Mouse (Mus musculus) c-Kit-negative CD71-positive TER-119-positive erythroid progenitor cells, embryonic 14.5 days (primary cell): ENCODE measurements around the gene Mybl2.

Source experiments
- DNase-seq: peaks from one replicate; pipeline ENCODE4 v3.0.0-alpha.2; 2013; ENCODE audit warnings: low read depth, low spot score

Mybl2 gene

GRCm38 (mm10) chr2:163110706-163111105, 56.2 kb downstream of the Mybl2 start:
- no peak for DNase-seq

- DNase-seq = no peak
These were observed 57.1 kb downstream of the Mybl2 start for GRCm38 (mm10) chr2:163111413-163112201.

DNA sequence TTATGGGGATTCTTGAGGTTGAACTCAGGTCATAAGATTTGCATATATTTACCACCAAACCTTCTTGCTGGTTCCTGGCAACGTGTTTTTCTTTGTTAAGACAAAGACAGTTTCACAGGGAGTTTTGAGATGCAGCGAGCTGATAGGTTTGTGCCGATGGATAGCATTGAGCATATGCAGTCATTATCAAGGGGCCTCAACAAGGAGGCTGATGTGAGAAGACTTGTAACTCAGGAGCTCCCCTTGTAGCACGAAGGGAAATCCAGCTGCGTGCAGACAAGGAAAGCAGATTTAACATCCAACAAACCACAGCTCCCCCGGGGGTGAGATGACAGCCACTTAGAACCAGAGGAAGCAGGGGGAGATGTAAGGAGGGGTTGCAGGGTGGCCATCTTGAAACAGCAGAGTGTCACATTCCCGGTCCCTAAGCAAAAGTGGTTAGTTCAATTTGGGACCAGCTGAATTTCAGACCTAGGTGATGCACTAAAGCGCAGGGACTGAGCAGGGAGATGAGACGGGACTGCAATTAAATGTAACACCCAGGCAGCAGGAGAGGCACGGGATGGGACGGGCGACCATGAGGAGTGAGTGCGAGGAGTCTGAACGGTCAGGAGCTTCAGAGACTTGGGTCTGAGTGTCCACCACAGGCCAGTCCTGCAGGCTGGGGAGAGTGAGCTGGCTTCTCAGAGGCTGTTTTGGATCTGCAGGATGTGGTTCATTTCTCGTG, 66.3 kb downstream of the Mybl2 start:
- no peak for DNase-seq

- no peak for DNase-seq
These were observed 66.8 kb downstream of the Mybl2 start for GRCm38 (mm10) chr2:163121353-163121660.

GRCm38 (mm10) chr2:163122319-163122718, 67.8 kb downstream of the Mybl2 start:
- DNase-seq = no peak

DNA sequence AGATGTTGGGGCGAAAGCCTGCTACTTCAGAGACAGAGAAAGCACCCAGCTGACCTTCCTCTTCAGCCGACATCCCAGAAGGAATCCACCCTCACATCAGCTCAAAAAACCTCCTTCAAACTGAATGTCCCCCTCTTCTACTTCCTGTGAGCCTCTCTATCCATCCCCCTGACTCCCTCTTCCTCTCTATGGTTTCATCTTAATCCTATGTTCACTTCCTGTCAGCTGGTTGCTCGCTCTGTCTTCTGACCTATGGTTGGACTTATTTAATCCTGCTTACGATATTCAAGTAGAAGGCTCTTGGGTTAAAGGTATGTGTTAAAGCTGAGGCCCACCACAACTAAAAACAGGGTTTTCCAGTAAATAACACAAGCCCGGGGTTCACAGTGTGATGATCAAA, 69.0 kb downstream of the Mybl2 start:
- no peak for DNase-seq

- no peak for DNase-seq
These were observed 76.3 kb downstream of the Mybl2 start for GRCm38 (mm10) chr2:163130837-163131236.

GRCm38 (mm10) chr2:163132314-163132713, 77.8 kb downstream of the Mybl2 start:
- no peak for DNase-seq
